Mouse (Mus musculus) stomach, embryonic 15.5 days (tissue): ENCODE measurements around the gene Zbtb46. TPM values are rescaled to one million over a fixed set of nuclear protein-coding genes. Genes with fewer than 3 reads are reported as not detected.
A peak's percentile ranks its signal among the peaks of the same experiment; 100 is the strongest.

ENCODE experiments used
- ATAC-seq: fragments of 200-750 bp; cut with Nextera tagmentation; 2 replicates; pipeline ENCODE4 v1.8.0; 2017; ENCODE audit warnings: low read depth, moderate number of reproducible peaks, moderate TSS enrichment; ENCODE audit not compliant: insufficient read depth, low FRiP score
- H3K27ac ChIP-seq: fragments of 300-500 bp; sonication (generic); 2 replicates; pipeline ENCODE4 v1.5.1; 2015; ENCODE audit warnings: mild to moderate bottlenecking, inconsistent platforms
- H3K27me3 ChIP-seq: fragments of 300-500 bp; sonication (generic); replicated peaks from 2 replicates; pipeline ENCODE4 v1.6.1; 2015; ENCODE audit warnings: inconsistent platforms
- H3K36me3 ChIP-seq: fragments of 300-500 bp; sonication (generic); 2 replicates; pipeline ENCODE4 v1.6.1; 2015; ENCODE audit warnings: inconsistent platforms
- H3K4me1 ChIP-seq: fragments of 300-500 bp; sonication (generic); 2 replicates; pipeline ENCODE4 v1.6.1; 2015; ENCODE audit warnings: inconsistent platforms
- H3K4me2 ChIP-seq: fragments of 300-500 bp; sonication (generic); 2 replicates; pipeline ENCODE4 v1.6.1; 2015; ENCODE audit warnings: mild to moderate bottlenecking, inconsistent platforms
- H3K4me3 ChIP-seq: fragments of 300-500 bp; sonication (generic); replicated peaks from 2 replicates; pipeline ENCODE4 v1.5.1; 2015; ENCODE audit warnings: inconsistent platforms
- H3K9ac ChIP-seq: fragments of 300-500 bp; sonication (generic); 2 replicates; pipeline ENCODE4 v1.6.1; 2015; ENCODE audit warnings: inconsistent platforms
- H3K9me3 ChIP-seq: fragments of 300-500 bp; sonication (generic); 2 replicates; pipeline ENCODE4 v1.6.1; 2016; ENCODE audit warnings: inconsistent platforms
- WGBS: fragments of 180-500 bp; shearing (Covaris S2); methylation state at CpG from one replicate; pipeline ENCODE4 v1.1.7; 2015; 5-methylcytosine and 5-hydroxymethylcytosine counted together
- polyA plus RNA-seq: library from polyadenylated mRNA; unstranded; fragments of >200 nt; fragmentation: Nextera tagmentation; extraction: Ambion mirVana; gene quantifications from 2 replicates; pipeline ENCODE4 v1.2.1, GENCODE M21; 2015

The Zbtb46 gene
- polyA plus RNA-seq, 1 experiment from 2014 or later: 10.0 TPM

DNA sequence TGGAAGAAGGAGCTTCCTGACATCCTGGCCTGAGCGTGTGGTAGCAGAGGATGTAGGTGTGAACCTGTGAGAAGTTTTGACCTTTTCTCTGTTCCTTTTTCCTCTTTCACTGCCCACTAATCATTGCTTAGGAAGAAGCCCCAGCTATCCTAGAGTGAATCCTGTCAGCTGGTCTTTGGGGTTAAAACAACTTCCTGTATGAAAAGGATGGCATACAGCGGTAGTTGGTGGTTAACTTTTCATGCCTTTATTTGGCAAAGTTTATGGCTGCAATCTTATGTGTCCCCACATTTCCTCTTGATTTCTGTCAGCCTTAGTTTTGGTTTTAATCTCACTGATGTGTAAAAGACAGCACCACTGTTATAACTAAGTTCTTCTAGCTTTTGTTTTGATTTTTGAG, 82.0 kb downstream of the Zbtb46 start:
- Histone ChIP-seq H3K4me1 (no peaks in the 10 kb centered on the region), H3K9me3 (no peaks in the 10 kb centered on the region), H3K36me3 (peaks cover 22% of the 10 kb centered on the region), H3K27ac (no peak overlapping the region), H3K9ac (no peak overlapping the region), H3K4me2 (no peak overlapping the region), H3K4me3 (no peak overlapping the region), H3K27me3 (no peaks in the 10 kb centered on the region)
- no peak for ATAC-seq
- 75% methylated on average over 2 of the region's 2 CpGs for WGBS

- Histone ChIP-seq H3K9ac (no peak overlapping the region), H3K36me3 (peaks cover 17% of the 10 kb centered on the region), H3K27me3 (no peaks in the 10 kb centered on the region), H3K4me3 (no peak overlapping the region), H3K9me3 (no peaks in the 10 kb centered on the region), H3K4me2 (no peak overlapping the region), H3K4me1 (no peaks in the 10 kb centered on the region), H3K27ac (no peak overlapping the region)
- no peak for ATAC-seq
- 92% methylated on average over 2 of the region's 2 CpGs for WGBS
These were observed 83.4 kb downstream of the Zbtb46 start for GRCm38 (mm10) chr2:181375787-181376186.

DNA sequence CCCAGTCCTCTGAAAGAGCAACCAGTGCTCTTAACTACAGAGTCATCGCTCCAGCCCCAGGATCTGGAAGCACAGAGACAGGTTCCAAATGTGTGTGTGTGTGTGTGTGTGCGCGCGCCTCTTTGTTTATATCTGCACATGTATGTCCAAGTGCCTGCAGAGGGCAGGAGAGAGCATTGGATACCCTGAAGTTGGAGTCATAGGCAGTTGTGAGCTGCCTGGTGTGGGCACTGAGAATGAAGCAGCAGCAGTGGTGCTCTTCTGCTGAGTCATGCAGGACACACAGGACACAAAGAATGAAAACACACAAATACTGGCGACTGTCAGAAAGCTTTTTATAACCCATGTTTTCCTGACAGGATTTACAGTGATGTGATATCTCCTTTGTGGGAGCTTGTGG, 89.2 kb downstream of the Zbtb46 start:
- 95% methylated on average over 5 of the region's 5 CpGs for WGBS
- peaks cover 12% of the 10 kb centered on the region; the same call in 1 of the 2 replicates for H3K4me1 ChIP-seq
- no peak overlapping the region for H3K4me3 ChIP-seq
- no peak for ATAC-seq
- no peaks in the 10 kb centered on the region for H3K27me3 ChIP-seq
- H3K9ac ChIP-seq: no peak overlapping the region
- peaks cover 11% of the 10 kb centered on the region; the same call in 1 of the 2 replicates for H3K36me3 ChIP-seq
- H3K4me2 ChIP-seq: no peak overlapping the region
- H3K27ac ChIP-seq: no peak overlapping the region
- no peaks in the 10 kb centered on the region for H3K9me3 ChIP-seq

DNA sequence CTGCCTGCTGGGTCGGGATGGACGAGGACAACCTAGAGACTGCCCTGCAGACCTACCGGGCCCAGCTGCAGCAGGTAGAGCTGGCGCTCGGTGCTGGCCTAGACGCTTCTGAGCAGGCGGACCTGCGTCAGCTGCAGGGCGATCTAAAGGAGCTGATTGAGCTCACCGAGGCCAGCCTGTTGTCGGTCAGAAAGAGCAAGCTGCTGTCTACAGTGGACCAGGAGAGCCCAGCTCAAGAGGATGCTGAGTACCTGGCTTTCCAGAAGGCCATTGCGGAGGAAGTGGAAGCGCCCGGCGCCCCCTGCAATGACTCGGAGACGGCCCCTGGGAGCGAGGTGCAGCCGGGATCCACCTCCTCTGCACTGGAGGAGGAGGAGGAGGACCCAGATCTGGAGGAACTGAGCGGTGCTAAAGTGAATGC, 93.6 kb downstream of the Zbtb46 start:
- peaks cover 20% of the 10 kb centered on the region for H3K36me3 ChIP-seq
- peak overlapping the region; percentile 91 for H3K4me2 ChIP-seq
- peak; percentile 72 for ATAC-seq
- WGBS: under 1% methylated on average over 20 of the region's 20 CpGs
- H3K27me3 ChIP-seq: no peaks in the 10 kb centered on the region
- H3K9me3 ChIP-seq: no peaks in the 10 kb centered on the region
- peak overlapping the region; percentile 94 for H3K27ac ChIP-seq
- H3K4me3 ChIP-seq: peak overlapping the region; percentile 77
- H3K9ac ChIP-seq: peak overlapping the region; percentile 78
- peaks cover 20% of the 10 kb centered on the region for H3K4me1 ChIP-seq

- peak; percentile 91 for ATAC-seq
- under 1% methylated on average over 70 of the region's 71 CpGs for WGBS
- Histone ChIP-seq H3K9me3 (no peaks in the 10 kb centered on the region), H3K9ac (peak within 1 kb of the TSS; percentile 78), H3K4me2 (peak within 1 kb of the TSS; percentile 91), H3K27ac (peak within 1 kb of the TSS; percentile 94), H3K27me3 (no peaks in the 10 kb centered on the region), H3K4me1 (peaks cover 20% of the 10 kb centered on the region), H3K36me3 (peaks cover 21% of the 10 kb centered on the region), H3K4me3 (peak within 1 kb of the TSS; percentile 77)
These were observed 94.2 kb downstream of the Zbtb46 start, which contains the start of the genes Zgpat and Arfrp1 for GRCm38 (mm10) chr2:181364860-181365596. Gene Zgpat, plus strand, starts transcription at chr2:181364928. Gene Arfrp1, minus strand, starts transcription at chr2:181365404.

- H3K27ac ChIP-seq: peak overlapping the region; percentile 94
- H3K9me3 ChIP-seq: no peaks in the 10 kb centered on the region
- H3K4me2 ChIP-seq: peak overlapping the region; percentile 91
- WGBS: 8% methylated on average over 14 of the region's 14 CpGs
- H3K27me3 ChIP-seq: no peaks in the 10 kb centered on the region
- H3K36me3 ChIP-seq: peaks cover 21% of the 10 kb centered on the region
- peak overlapping the region; percentile 78 for H3K9ac ChIP-seq
- H3K4me3 ChIP-seq: peak overlapping the region; percentile 77
- peaks cover 20% of the 10 kb centered on the region for H3K4me1 ChIP-seq
- ATAC-seq: no peak
These were observed 94.8 kb downstream of the Zbtb46 start for GRCm38 (mm10) chr2:181364487-181364859.

DNA sequence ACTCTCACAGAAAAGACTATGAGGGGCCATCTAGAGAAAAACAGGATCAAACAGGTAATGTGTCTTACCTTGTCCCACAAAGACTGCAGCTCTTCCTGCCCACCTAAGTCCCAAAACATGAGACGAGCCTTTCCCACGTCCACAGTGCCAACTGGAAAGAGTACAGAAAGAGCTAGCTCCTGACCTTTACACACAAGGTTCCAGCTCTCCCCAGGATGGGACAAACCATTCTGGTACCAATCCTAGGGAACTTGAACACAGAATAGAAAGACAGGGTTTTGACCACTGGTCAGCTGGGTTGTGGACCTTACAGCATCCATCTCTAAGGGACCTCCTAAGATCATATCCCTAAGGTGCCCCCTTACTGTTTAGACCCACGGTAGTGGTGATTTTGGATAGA, 95.3 kb downstream of the Zbtb46 start:
- H3K27ac ChIP-seq: no peak overlapping the region
- peak overlapping the region; percentile 91 for H3K4me2 ChIP-seq
- ATAC-seq: no peak
- no peaks in the 10 kb centered on the region for H3K27me3 ChIP-seq
- no peaks in the 10 kb centered on the region for H3K9me3 ChIP-seq
- H3K9ac ChIP-seq: peak overlapping the region; percentile 78; the same call in 1 of the 2 replicates
- peak overlapping the region; percentile 77 for H3K4me3 ChIP-seq
- WGBS: 83% methylated on average over 3 of the region's 3 CpGs
- peaks cover 24% of the 10 kb centered on the region for H3K36me3 ChIP-seq
- peaks cover 20% of the 10 kb centered on the region for H3K4me1 ChIP-seq

DNA sequence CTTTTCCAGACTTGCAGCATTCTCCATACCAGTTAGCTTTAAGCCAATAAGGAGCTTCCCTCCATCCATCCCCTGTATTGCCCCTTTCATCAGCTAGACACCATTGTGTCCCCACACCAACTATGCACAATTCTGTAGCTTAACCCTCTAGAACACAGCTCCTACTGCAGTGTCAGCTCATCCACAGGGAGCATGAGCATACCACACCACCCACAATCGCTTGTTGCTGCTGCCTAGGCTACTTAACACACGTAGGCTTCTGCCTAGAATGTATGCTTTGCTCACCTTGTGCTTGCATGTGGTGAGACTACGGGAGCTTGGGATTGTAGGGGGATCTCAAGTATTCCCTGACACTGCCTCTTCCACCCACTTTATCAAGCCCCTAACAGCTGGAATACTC, 102.4 kb downstream of the Zbtb46 start:
- H3K4me2 ChIP-seq: no peak overlapping the region
- H3K27ac ChIP-seq: no peak overlapping the region
- no peaks in the 10 kb centered on the region for H3K4me1 ChIP-seq
- H3K9ac ChIP-seq: no peak overlapping the region
- H3K9me3 ChIP-seq: no peaks in the 10 kb centered on the region
- WGBS: 78% methylated on average over 3 of the region's 3 CpGs
- H3K36me3 ChIP-seq: peaks cover 51% of the 10 kb centered on the region
- no peak for ATAC-seq
- H3K27me3 ChIP-seq: no peaks in the 10 kb centered on the region
- H3K4me3 ChIP-seq: no peak overlapping the region

GRCm38 (mm10) chr2:181342766-181343165, 116.5 kb downstream of the Zbtb46 start:
- 92% methylated on average over 6 of the region's 6 CpGs for WGBS
- H3K4me2 ChIP-seq: no peak overlapping the region
- no peak overlapping the region for H3K27ac ChIP-seq
- no peaks in the 10 kb centered on the region for H3K27me3 ChIP-seq
- no peaks in the 10 kb centered on the region for H3K9me3 ChIP-seq
- peaks cover 20% of the 10 kb centered on the region for H3K36me3 ChIP-seq
- H3K4me3 ChIP-seq: no peak overlapping the region
- H3K9ac ChIP-seq: no peak overlapping the region
- ATAC-seq: no peak
- no peaks in the 10 kb centered on the region for H3K4me1 ChIP-seq

- peaks cover 20% of the 10 kb centered on the region for H3K36me3 ChIP-seq
- H3K4me3 ChIP-seq: no peak overlapping the region
- whole genome bisulfite sequencing: 92% methylated on average over 4 of the region's 4 CpGs
- H3K27ac ChIP-seq: no peak overlapping the region
- no peaks in the 10 kb centered on the region for H3K4me1 ChIP-seq
- no peaks in the 10 kb centered on the region for H3K27me3 ChIP-seq
- no peak overlapping the region for H3K4me2 ChIP-seq
- no peak overlapping the region for H3K9ac ChIP-seq
- no peaks in the 10 kb centered on the region for H3K9me3 ChIP-seq
- no peak for ATAC-seq
These were observed 118.8 kb downstream of the Zbtb46 start for GRCm38 (mm10) chr2:181340426-181340825.
